9 mouse cellular contexts compared by ENCODE assay signal in the genomic region with DNA sequence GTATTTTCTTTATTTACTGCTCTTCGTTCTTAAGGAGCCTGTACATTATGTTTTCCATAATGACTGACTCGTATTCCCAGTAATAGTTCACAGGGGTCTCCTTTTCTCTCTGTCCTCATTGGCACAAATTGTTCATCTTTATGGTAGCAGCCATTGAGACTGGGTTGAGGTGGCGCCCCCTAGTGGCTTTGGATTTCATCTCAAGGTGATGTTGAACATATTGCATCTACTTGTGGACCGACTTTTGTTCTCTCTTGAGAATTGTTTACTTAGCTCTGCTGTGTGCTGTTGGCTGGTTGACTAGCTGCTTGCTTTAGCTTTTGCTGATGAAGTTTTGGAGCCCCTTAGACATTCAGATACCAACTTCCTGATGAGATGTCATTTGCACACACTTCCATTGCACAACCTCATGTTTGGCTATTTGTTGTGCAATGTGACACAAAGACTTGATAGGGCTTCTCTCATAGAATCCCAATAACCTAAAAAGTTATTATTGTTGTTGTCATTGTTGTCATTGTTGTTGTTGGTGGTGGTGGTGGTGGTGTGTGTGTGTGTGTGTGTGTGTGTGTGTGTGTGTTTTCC. TPM values are rescaled to one million over a fixed set of nuclear protein-coding genes. Genes with fewer than 3 reads are reported as not detected.
DNase-seq lines count a peak whose midpoint lies in the region; ATAC-seq and TF ChIP-seq lines count a peak whose summit lies in the region.
"Had no signal": no experiment of that assay in that cellular context is flagged by ENCODE, and none has a peak within 500 bp of the region (broad histone marks: within the 10 kb centered on the region; RNA-seq: fewer than 3 reads in every experiment).

No protein-coding gene starts in this region.

- H3K27ac ChIP-seq in forebrain, embryonic 11.5 days (ENCODE audit: low read depth, low read length), result no peak overlapping the region
- H3K27ac ChIP-seq in forebrain, embryonic 13.5 days, result no peak overlapping the region

- peak; percentile 28; the same call in 1 of the 2 replicates for TF ChIP-seq CTCF in lung, adult 2 months (IDR thresholded peaks at IDR 0.05; ENCODE audit: insufficient read depth, low read length)

- H3K27me3 ChIP-seq in forebrain, embryonic 11.5 days (ENCODE audit: control insufficient read depth, insufficient read depth, low read length), result no peaks in the 10 kb centered on the region
- H3K27me3 ChIP-seq in forebrain, embryonic 13.5 days, result no peaks in the 10 kb centered on the region

- no peaks in the 10 kb centered on the region for H3K4me1 ChIP-seq in forebrain, embryonic 11.5 days (replicated peaks; ENCODE audit: control insufficient read depth, insufficient read depth, low read length)
- H3K4me1 ChIP-seq in forebrain, embryonic 13.5 days, result no peaks in the 10 kb centered on the region
- no peaks in the 10 kb centered on the region for H3K4me1 ChIP-seq in lung, adult 2 months (ENCODE audit: control insufficient read depth, insufficient read depth, low read length)

- H3K4me2 ChIP-seq in forebrain, embryonic 11.5 days (ENCODE audit: low read depth, low read length, severe bottlenecking), result no peak overlapping the region
- no peak overlapping the region for H3K4me2 ChIP-seq in forebrain, embryonic 13.5 days

- H3K36me3 ChIP-seq in forebrain, embryonic 11.5 days (ENCODE audit: control insufficient read depth, insufficient read depth, low read length), result no peaks in the 10 kb centered on the region
- no peaks in the 10 kb centered on the region for H3K36me3 ChIP-seq in forebrain, embryonic 13.5 days (ENCODE audit: poor library complexity, severe bottlenecking)

- 67% methylated on average over 4 of the region's 4 CpGs for WGBS in forebrain, embryonic 11.5 days
- WGBS in forebrain, embryonic 13.5 days, result 66% methylated on average over 4 of the region's 4 CpGs
- WGBS in lung, adult 2 months, result 57% methylated on average over 4 of the region's 4 CpGs

- ATAC-seq in forebrain, embryonic 11.5 days (replicated peaks; ENCODE audit: low FRiP score), result no peak
- no peak for ATAC-seq in forebrain, embryonic 13.5 days

- DNase-seq in forebrain, embryonic 11.5 days (ENCODE audit: low spot score), result peak; percentile 61
- peak; percentile 27 for DNase-seq in lung, adult 2 months
- DNase-seq in lung, postnatal 25 days (ENCODE audit: low spot score), result no peak
- peak; percentile 45 for DNase-seq in c-Kit-positive CD71-positive TER-119-positive erythroid progenitor cells, embryonic 14.5 days (ENCODE audit: low spot score)
- peak; percentile 59 for DNase-seq in lung, postnatal 14 days
- peak; percentile 35 to 43 for DNase-seq in thymus, adult 18-20 months
- no peak for DNase-seq in cerebellum, adult 9-11 months

- no peak overlapping the region for H3K9ac ChIP-seq in forebrain, embryonic 11.5 days (ENCODE audit: low read length)
- H3K9ac ChIP-seq in forebrain, embryonic 13.5 days, result no peak overlapping the region

- TF ChIP-seq POLR2A in lung, adult 2 months (IDR thresholded peaks at IDR 0.05; ENCODE audit: borderline replicate concordance, extremely low read depth, low read depth, low read length), result no peak

- no peak overlapping the region for H3K4me3 ChIP-seq in forebrain, embryonic 11.5 days (ENCODE audit: low read depth, low read length)
- no peak overlapping the region for H3K4me3 ChIP-seq in forebrain, embryonic 13.5 days
- H3K4me3 ChIP-seq in lung, adult 2 months (replicated peaks; ENCODE audit: extremely low read depth, low read depth, low read length), result no peak overlapping the region

- H3K9me3 ChIP-seq in forebrain, embryonic 11.5 days (ENCODE audit: control insufficient read depth, low read length), result no peaks in the 10 kb centered on the region
- H3K9me3 ChIP-seq in forebrain, embryonic 13.5 days (replicated peaks), result no peaks in the 10 kb centered on the region

RNA-seq across cellular contexts. Expression of a gene that starts 14.0 kb away (rescaled TPM):
- 14.1 and 18.4 TPM in 2 replicates for polyA plus RNA-seq in forebrain, embryonic 11.5 days (2014; fragmentation: Nextera tagmentation; extraction: Ambion mirVana)
- polyA plus RNA-seq in forebrain, embryonic 13.5 days (2015; fragmentation: Nextera tagmentation; extraction: Ambion mirVana), result 21.5 and 21.7 TPM in 2 replicates
- 40.2 and 44.4 TPM in 2 replicates for polyA plus RNA-seq in lung, adult 2 months (2012; rRNA removed)

RNA-seq across cellular contexts. Expression of a gene that starts 36.1 kb away (rescaled TPM):
- polyA plus RNA-seq in forebrain, embryonic 11.5 days (2014; fragmentation: Nextera tagmentation; extraction: Ambion mirVana), result 200 and 205 TPM in 2 replicates
- 160 and 167 TPM in 2 replicates for polyA plus RNA-seq in forebrain, embryonic 13.5 days (2015; fragmentation: Nextera tagmentation; extraction: Ambion mirVana)
- 28.2 and 62.4 TPM in 2 replicates for polyA plus RNA-seq in lung, adult 2 months (2012; rRNA removed)

RNA-seq across cellular contexts. Expression of a gene that starts 58.2 kb away (rescaled TPM):
- polyA plus RNA-seq in forebrain, embryonic 11.5 days (2014; fragmentation: Nextera tagmentation; extraction: Ambion mirVana), result not detected in 2 replicates
- not detected in 2 replicates for polyA plus RNA-seq in forebrain, embryonic 13.5 days (2015; fragmentation: Nextera tagmentation; extraction: Ambion mirVana)
- not detected in 2 replicates for polyA plus RNA-seq in lung, adult 2 months (2012; rRNA removed)
- polyA plus RNA-seq: gonadal fat pad, adult 2 months had no signal

Comparison
In these comparisons a context has a peak if more than half of its experiments do, and no peak if none do; other contexts are left out.
1. DNase-seq: peak in forebrain, embryonic 11.5 days (single experiment), lung, adult 2 months (single experiment), c-Kit-positive CD71-positive TER-119-positive erythroid progenitor cells, embryonic 14.5 days (single experiment), lung, postnatal 14 days (single experiment) and thymus, adult 18-20 months (2 of 2); none in lung, postnatal 25 days (single experiment) and cerebellum, adult 9-11 months (single experiment).